Mouse (Mus musculus): ENCODE data around the gene Phc3. TPM values are rescaled to one million over a fixed set of nuclear protein-coding genes. Genes with fewer than 3 reads are reported as not detected.

Phc3 gene
- total RNA-seq, 2 experiments from 2014 or later, result 11.8 to 12.2 TPM

- no peak for DNase-seq (ENCODE audit: low spot score)
Observed at GRCm38 (mm10) chr3:30981616-30982380, 12.6 kb upstream of the Phc3 start.

GRCm38 (mm10) chr3:30976991-30977603 is 7.9 kb upstream of the Phc3 start:
- no peak for DNase-seq (ENCODE audit: low spot score)

GRCm38 (mm10) chr3:30975102-30975754 is 6.0 kb upstream of the Phc3 start:
- DNase-seq (ENCODE audit: low spot score), result peak; percentile 84

- DNase-seq (ENCODE audit: low spot score), result peak; percentile 23
Observed at GRCm38 (mm10) chr3:30968531-30969092, 603 bp downstream of the Phc3 start.

DNA sequence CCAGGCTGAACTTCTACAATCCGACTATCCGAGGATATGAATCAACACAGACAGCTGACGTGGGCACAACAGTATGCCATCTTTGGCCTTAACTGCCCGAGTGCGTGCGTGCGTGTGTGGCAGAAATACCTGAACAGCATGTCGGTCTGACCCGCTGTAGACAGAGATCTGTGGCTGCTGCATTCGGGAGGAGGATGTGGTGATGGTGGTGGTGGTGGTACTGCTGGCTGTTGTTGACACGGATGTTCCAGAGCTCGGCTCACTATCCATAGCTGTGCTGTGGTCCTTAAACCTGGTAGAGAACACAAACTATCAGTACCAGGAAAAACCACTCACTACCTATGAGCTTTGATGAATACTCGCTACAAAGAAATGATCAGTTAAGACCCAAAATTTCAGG is 3.6 kb downstream of the Phc3 start:
- DNase-seq (ENCODE audit: low spot score), result no peak

- no peak for DNase-seq (ENCODE audit: low spot score)
Observed at GRCm38 (mm10) chr3:30964216-30964615, 5.0 kb downstream of the Phc3 start.

DNA sequence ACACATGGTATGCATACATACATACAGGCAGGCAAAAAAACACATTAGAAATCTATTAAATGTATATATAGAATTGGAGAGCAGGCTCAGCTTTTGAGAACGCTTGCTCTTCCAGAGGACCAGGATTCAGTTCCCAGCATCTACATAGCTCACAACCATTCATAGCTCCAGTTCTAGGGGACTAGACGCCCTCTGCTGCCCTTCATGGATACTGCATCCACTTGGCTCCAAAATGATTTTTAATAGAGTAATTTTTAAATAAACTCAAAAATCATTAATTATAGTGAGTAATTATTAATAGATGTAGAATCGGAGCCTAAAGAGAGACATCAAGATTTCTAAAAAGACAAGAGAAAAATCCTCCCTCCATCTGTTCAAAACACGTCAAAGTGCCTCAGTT is 6.1 kb downstream of the Phc3 start:
- DNase-seq (ENCODE audit: low spot score), result no peak

- DNase-seq (ENCODE audit: low spot score), result no peak
Observed at GRCm38 (mm10) chr3:30959868-30960831, 9.1 kb downstream of the Phc3 start.

DNA sequence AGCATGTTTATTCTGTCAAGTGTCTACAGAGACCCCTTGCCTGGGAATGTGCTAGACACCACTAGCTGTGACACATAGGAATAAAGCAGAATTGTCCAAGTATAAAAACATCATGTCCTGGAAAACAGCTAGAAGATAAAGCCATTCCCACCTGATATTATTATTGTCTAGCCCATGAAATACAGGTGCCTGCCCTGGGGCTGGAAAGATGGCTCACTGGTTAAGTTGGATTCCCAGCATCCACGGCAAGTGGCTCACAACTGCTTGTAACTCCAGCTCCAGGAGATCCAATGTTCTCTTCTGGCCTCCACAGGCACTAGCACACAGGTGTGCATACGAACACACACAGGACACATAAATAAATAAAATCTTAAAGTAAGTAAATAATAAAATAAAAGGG is 10.5 kb downstream of the Phc3 start:
- DNase-seq (ENCODE audit: low spot score), result no peak

DNA sequence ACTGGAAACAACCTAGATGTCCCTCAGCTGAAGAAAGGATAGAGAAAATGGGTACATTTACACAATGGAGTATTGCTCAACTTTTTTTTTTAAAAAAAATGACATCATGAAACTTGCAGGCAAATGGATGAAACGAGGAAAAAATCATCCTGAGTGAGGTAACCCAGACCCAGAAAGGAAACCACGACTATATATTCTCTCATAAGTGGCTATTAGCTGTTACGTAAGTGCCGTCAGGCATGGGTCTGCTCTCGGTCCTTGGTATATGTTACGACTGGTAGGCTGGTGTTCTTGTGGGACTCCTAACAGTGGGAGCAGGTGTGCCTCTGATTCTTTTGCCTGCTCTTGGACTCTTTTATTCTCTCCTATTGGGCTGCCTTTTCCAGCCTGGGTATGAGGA is 12.9 kb downstream of the Phc3 start:
- DNase-seq (ENCODE audit: low spot score), result no peak

GRCm38 (mm10) chr3:30952273-30953070 is 16.7 kb downstream of the Phc3 start:
- no peak for DNase-seq (ENCODE audit: low spot score)

DNA sequence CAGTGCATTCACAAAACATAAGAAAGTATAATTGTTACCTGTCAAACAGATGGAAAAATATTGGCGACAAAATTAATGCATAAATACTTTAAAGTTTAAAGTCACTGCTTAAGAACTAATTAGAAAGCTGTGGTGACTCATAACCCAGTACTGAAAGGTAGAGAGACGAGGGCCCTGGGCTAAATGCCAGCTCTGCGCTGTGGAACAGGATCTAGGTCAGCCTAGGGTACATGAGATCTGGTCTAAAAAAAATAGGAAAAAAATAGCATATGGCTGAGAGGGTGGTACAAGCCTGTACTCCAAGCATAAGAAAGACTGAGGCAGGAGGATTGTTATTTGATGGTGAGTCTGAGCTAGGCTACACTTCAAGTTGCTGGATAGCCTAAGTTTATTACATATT is 17.6 kb downstream of the Phc3 start:
- peak; percentile 22 for DNase-seq (ENCODE audit: low spot score)

- no peak for DNase-seq (ENCODE audit: low spot score)
Observed at GRCm38 (mm10) chr3:30934384-30934783, 34.8 kb downstream of the Phc3 start.

DNA sequence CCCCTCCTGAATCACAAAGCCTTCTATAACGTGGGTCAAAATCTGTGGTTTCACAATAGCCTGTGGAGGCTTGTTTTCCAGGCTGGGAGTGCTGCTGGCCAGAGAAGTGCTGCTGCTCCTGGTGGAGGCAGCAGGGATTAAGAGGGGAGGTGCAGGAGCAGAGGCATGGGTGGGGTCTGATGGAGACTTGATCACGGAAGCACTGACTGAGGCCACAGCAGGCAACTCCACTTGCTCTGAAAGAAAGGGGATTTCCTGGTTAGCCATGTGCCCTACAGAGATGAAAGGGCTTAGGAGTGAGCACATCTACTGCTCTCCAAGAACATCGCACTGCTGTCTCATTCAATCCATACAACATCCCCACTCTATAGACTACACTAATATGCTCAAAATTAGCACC is 39.4 kb downstream of the Phc3 start:
- DNase-seq (ENCODE audit: low spot score), result no peak

GRCm38 (mm10) chr3:30927664-30928063 is 41.6 kb downstream of the Phc3 start:
- no peak for DNase-seq (ENCODE audit: low spot score)

DNA sequence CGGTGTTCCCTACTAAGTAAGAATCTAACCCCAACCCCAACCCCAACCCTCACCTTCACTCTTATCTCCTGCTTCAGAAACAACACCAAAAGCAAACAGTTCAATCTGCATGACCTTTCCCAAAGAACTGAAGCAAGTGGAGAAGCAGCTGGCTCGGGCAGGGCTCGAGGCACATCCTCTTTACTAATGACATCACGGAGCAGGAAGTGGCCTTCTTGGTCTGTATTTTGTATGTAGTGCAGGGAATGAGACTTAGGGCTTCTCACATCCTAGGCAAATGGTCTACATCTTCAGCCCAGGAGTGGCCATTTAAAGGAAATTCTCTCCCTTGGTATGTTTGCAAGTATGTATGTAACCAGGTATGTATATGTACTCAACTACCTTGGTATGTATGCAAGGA is 52.1 kb downstream of the Phc3 start:
- DNase-seq (ENCODE audit: low spot score), result no peak

GRCm38 (mm10) chr3:30904658-30905057 is 64.6 kb downstream of the Phc3 start:
- no peak for DNase-seq (ENCODE audit: low spot score)

GRCm38 (mm10) chr3:30899407-30899806 is 69.8 kb downstream of the Phc3 start:
- DNase-seq (ENCODE audit: low spot score), result no peak

GRCm38 (mm10) chr3:30896721-30897120 is 72.5 kb downstream of the Phc3 start:
- no peak for DNase-seq (ENCODE audit: low spot score)

- no peak for DNase-seq (ENCODE audit: low spot score)
Observed at GRCm38 (mm10) chr3:30889014-30889413, 80.2 kb downstream of the Phc3 start.
